Mouse (Mus musculus): Measurements from ENCODE around the gene Kctd2.

GRCm38 (mm10) chr11:115424666-115425065 is 4.7 kb downstream of the Kctd2 start:
- TF ChIP-seq POLR2A (IDR thresholded peaks at IDR 0.05; ENCODE audit: borderline replicate concordance, extremely low read depth, insufficient read depth, insufficient read length, poor library complexity, severe bottlenecking), result no peak
- no peak for TF ChIP-seq CTCF (IDR thresholded peaks at IDR 0.05; ENCODE audit: borderline replicate concordance, extremely low read depth, insufficient read depth, insufficient read length)
